Mouse (Mus musculus) myocyte (in vitro differentiated cells): ENCODE results near the gene Supt6. TPM values are rescaled to one million over a fixed set of nuclear protein-coding genes. Genes with fewer than 3 reads are reported as not detected.
"Not testable (repeated sequence)": the region's sequence is repeated elsewhere in the genome, so short reads cannot be mapped to it uniquely, and the experiment has no call there.

Experiments
- H3K27me3 ChIP-seq: one replicate; pipeline ENCODE4 v1.6.1; 2011; ENCODE audit not compliant: control insufficient read depth, insufficient read depth, insufficient read length
- H3K36me3 ChIP-seq: one replicate; pipeline ENCODE4 v1.6.1; 2011; ENCODE audit not compliant: control insufficient read depth, insufficient read depth
- H3K4me2 ChIP-seq: one replicate; pipeline ENCODE4 v1.6.1; 2011; ENCODE audit warnings: low read depth, control low read depth
- H3K4me3 ChIP-seq: one replicate; pipeline ENCODE4 v1.5.1; 2011; ENCODE audit warnings: mild to moderate bottlenecking, control low read depth, moderate library complexity
- H3K79me2 ChIP-seq: one replicate; pipeline ENCODE4 v1.6.1; 2011; ENCODE audit not compliant: control insufficient read depth, insufficient read depth
- H3ac ChIP-seq: one replicate; pipeline ENCODE4 v1.6.1; 2011; ENCODE audit not compliant: control insufficient read depth, insufficient read length
- CEBPB ChIP-seq: IDR thresholded peaks from 2 replicates; pipeline ENCODE4 v1.6.1; 2011; ENCODE audit warnings: mild to moderate bottlenecking, moderate library complexity; ENCODE audit not compliant: poor library complexity, insufficient read depth, severe bottlenecking
- E2F4 ChIP-seq: IDR thresholded peaks from one replicate; pipeline ENCODE4 v1.6.1; 2011; ENCODE audit warnings: mild to moderate bottlenecking, control low read depth, moderate library complexity; ENCODE audit not compliant: insufficient read depth
- MAX ChIP-seq: IDR thresholded peaks from one replicate; pipeline ENCODE4 v1.6.1; 2011; ENCODE audit warnings: low read depth, mild to moderate bottlenecking, control low read depth
- MYOD1 ChIP-seq, 3 experiments: IDR thresholded peaks; one replicate each; pipeline ENCODE4 v1.6.1; 2011; ENCODE audit warnings: control low read depth in 2 of 3, low read depth in 2 of 3, mild to moderate bottlenecking in 2 of 3, moderate library complexity in 1 of 3; ENCODE audit not compliant: insufficient read length in 2 of 3, control insufficient read depth in 1 of 3
- MYOG ChIP-seq, 3 experiments: IDR thresholded peaks; one replicate each; pipeline ENCODE4 v1.6.1; 2011; ENCODE audit warnings: control low read depth in 2 of 3, low read depth in 2 of 3, mild to moderate bottlenecking in 2 of 3; ENCODE audit not compliant: insufficient read length in 2 of 3, control insufficient read depth in 1 of 3, insufficient read depth in 1 of 3
- POLR2A ChIP-seq: IDR thresholded peaks from one replicate; pipeline ENCODE4 v1.6.1; 2011; ENCODE audit warnings: low read depth, mild to moderate bottlenecking, control low read depth, moderate library complexity; ENCODE audit not compliant: insufficient read length
- POLR2AphosphoS2 ChIP-seq: IDR thresholded peaks from one replicate; pipeline ENCODE4 v1.6.1; 2011; ENCODE audit warnings: low read depth, control low read depth; ENCODE audit not compliant: insufficient read length
- REST ChIP-seq: IDR thresholded peaks from one replicate; pipeline ENCODE4 v1.6.1; 2011; ENCODE audit warnings: mild to moderate bottlenecking, control low read depth, moderate library complexity; ENCODE audit not compliant: insufficient read depth, insufficient read length
- SRF ChIP-seq: IDR thresholded peaks from one replicate; pipeline ENCODE4 v1.6.1; 2011; ENCODE audit warnings: low read depth; ENCODE audit not compliant: control insufficient read depth, insufficient read length
- TCF12 ChIP-seq: IDR thresholded peaks from one replicate; pipeline ENCODE4 v1.6.1; 2011; ENCODE audit warnings: mild to moderate bottlenecking, control low read depth; ENCODE audit not compliant: poor library complexity, insufficient read depth, severe bottlenecking
- TCF3 ChIP-seq: IDR thresholded peaks from one replicate; pipeline ENCODE4 v1.6.1; 2011; ENCODE audit warnings: low read depth, control low read depth; ENCODE audit not compliant: insufficient read length
- USF1 ChIP-seq: IDR thresholded peaks from one replicate; pipeline ENCODE4 v1.6.1; 2011; ENCODE audit warnings: low read depth, mild to moderate bottlenecking, control low read depth, moderate library complexity
- polyA plus RNA-seq: library from polyadenylated mRNA; unstranded; fragments of >200 nt; fragmentation: generic; extraction: Trizol; gene quantifications from one replicate; pipeline ENCODE4 v1.2.1, GENCODE M21; 2012; ENCODE audit warnings: missing spikeins

Supt6 gene
- polyA plus RNA-seq = 42.3 TPM

DNA sequence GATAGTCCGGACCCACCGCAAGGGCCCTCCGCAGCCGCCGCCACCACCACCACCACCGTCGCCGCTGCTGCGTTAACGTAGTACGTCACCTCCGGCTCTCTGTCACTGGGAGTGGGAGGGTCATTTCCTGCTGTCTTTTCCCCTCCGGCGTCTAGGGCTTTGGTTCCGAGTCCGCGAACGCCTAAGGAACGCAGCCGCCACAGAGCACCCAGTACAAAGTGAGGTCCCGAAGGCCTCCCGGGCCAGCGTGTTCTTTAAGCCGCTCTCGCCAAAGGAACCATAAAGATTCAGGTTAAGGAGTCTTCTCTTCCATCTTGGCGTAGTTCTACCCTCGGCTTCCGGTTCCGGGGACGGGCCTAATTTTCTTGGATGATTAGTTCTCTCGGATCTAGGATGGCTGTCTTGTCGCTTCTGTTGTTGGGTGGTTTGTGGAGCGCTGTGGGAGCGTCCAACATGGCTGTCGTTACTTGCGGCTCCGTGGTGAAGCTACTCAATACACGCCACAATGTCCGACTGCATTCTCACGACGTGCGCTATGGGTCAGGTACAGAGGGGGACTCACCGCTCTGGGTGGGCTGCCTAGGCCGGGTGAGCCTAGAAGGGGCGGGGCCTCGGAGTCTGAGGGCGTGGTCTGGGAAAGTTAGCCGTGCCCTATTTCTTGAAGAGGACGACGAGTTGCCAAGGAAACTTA is at the start of gene Supt6, which contains the start of gene Sdf2:
TSS of gene Supt6 (minus strand) at position 361 of the 691 bp plus-strand sequence.
TSS of gene Sdf2 (plus strand) at position 120 of the 691 bp plus-strand sequence.
- Histone ChIP-seq H3K4me3 (peak within 1 kb of the TSS; percentile 97), H3K79me2 (peaks cover 90% of the 10 kb centered on the region), H3ac (peak within 1 kb of the TSS; percentile 72), H3K27me3 (no peaks in the 10 kb centered on the region), H3K4me2 (peak within 1 kb of the TSS; percentile 85), H3K36me3 (no peaks in the 10 kb centered on the region)
- TF ChIP-seq E2F4 = no peak
- TF ChIP-seq POLR2A = peak; percentile 98
- TF ChIP-seq POLR2AphosphoS2 = peak; percentile 97

DNA sequence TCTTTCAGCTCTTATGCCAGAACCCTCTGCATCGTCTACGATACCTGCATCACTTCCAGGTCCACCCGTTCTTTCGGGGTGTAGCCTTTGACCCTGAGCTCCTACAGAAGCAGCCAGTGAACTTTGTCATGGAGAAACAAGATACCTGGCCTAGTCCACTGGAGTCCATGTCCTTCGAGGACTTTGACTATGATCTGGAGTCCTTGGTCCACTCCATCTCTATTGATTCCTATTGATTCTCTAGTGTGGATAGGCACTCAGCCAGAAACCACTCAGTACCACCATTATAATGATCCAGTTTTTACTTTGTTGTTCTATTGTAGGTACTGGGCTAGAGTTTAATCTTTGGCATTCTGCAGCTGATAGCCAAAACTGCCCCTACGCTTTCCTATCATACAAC is 48.8 kb upstream of the Supt6 start:
- TF ChIP-seq MYOD1 (IDR thresholded peaks at IDR 0.05; ENCODE audit: control insufficient read depth in 1 of 3, insufficient read length in 2 of 3, low read depth in 2 of 3) = no peak
- TF ChIP-seq MYOG (IDR thresholded peaks at IDR 0.05; ENCODE audit: control insufficient read depth in 1 of 3, insufficient read depth in 1 of 3, insufficient read length in 2 of 3, low read depth in 2 of 3) = no peak
- no peak for TF ChIP-seq POLR2A
- no peak for TF ChIP-seq REST
- peaks cover 19% of the 10 kb centered on the region for H3K36me3 ChIP-seq
- H3K4me2 ChIP-seq = no peak overlapping the region
- H3K27me3 ChIP-seq = no peaks in the 10 kb centered on the region
- no peak overlapping the region for H3K4me3 ChIP-seq
- H3K79me2 ChIP-seq = no peaks in the 10 kb centered on the region
- no peak overlapping the region for H3ac ChIP-seq

DNA sequence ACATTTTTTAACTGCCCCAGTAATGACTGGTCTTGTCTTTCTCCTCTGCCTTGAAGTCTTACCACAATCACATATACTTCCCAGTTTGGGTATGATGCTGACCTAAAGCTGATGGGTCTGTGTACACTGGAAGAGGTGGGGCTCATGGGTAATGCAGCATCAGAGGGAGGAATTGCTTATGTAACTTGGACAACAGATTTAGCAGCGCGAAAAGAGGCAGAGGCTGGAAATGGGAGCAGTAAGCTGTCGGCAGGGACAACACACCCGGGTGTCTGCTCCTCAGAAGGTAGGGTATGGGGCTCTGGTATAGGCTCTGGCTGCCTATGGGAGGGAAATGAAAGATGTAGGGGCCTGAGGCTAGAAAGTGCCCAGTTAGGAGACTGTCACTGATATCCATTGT is 44.9 kb upstream of the Supt6 start, which contains the start of gene BC030499:
TSS of gene BC030499 (plus strand) at position 188 of the 400 bp plus-strand sequence.
- no peaks in the 10 kb centered on the region for H3K27me3 ChIP-seq
- TF ChIP-seq MYOD1 (IDR thresholded peaks at IDR 0.05; ENCODE audit: control insufficient read depth in 1 of 3, insufficient read length in 2 of 3, low read depth in 2 of 3) = no peak
- no peak for TF ChIP-seq CEBPB
- TF ChIP-seq POLR2AphosphoS2 = no peak
- no peak for TF ChIP-seq MYOG (IDR thresholded peaks at IDR 0.05; ENCODE audit: control insufficient read depth in 1 of 3, insufficient read depth in 1 of 3, insufficient read length in 2 of 3, low read depth in 2 of 3)
- TF ChIP-seq MAX = no peak
- TF ChIP-seq REST = no peak
- TF ChIP-seq POLR2A = no peak
- TF ChIP-seq USF1 = no peak
- TF ChIP-seq TCF12 = no peak
- TF ChIP-seq SRF = no peak
- TF ChIP-seq E2F4 = no peak
- no peak within 1 kb of the TSS for H3K4me3 ChIP-seq
- H3K36me3 ChIP-seq = peaks cover 45% of the 10 kb centered on the region
- H3K4me2 ChIP-seq = no peak within 1 kb of the TSS
- H3K79me2 ChIP-seq = no peaks in the 10 kb centered on the region
- no peak within 1 kb of the TSS for H3ac ChIP-seq

DNA sequence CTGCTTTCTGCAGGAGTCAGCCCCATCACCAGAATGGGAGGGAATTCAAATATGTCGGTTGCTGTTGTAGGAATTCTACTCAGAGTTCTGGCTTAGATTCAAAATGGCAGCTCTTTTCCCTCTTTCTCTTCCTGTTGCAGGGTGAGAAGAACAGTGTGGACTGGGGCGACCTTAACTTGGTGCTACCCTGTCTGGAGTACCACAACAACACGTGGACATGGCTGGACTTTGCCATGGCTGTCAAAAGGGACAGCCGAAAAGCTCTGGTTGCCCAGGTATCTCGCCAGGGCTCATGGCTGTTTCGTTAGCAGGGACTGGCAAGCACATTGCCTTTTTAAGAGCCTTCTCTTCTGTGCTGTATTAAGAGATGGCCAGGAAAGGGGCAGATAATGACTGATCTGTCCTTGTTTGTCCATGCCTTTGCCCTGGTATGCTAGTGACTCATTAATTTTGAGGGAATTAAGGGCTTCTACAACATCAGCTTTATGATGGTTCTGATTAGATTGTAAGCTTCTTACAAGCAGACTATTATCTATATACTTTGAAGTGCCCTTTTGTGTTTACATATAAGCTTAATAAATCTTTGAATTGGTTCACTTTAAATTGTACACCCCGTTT is 43.5 kb upstream of the Supt6 start:
- Histone ChIP-seq H3K4me2 (no peak overlapping the region), H3K79me2 (no peaks in the 10 kb centered on the region), H3K27me3 (no peaks in the 10 kb centered on the region), H3ac (no peak overlapping the region), H3K36me3 (peaks cover 53% of the 10 kb centered on the region), H3K4me3 (no peak overlapping the region)
- no peak for TF ChIP-seq MAX
- TF ChIP-seq USF1 = no peak

DNA sequence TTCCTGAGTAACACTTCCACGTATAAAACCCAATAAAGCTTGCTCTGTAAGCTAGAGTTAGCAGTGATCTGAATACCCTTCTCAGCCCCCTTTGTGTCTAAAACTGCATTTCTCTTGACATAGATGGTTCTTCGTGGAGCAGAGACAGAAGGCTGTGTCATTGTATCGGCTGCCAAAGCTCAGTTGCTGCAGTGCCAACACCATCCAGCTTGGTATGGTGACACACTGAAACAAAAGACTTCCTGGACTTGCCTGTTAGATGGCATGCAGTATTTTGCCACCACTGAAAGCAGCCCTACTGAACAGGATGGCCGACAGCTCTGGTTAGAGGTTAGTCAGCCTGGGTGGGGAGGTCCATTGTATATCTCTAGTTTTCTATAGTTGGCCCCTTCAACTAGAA is 33.8 kb upstream of the Supt6 start:
- TF ChIP-seq MYOD1 (IDR thresholded peaks at IDR 0.05; ENCODE audit: control insufficient read depth in 1 of 3, insufficient read length in 2 of 3, low read depth in 2 of 3) (no peak), MYOG (IDR thresholded peaks at IDR 0.05; ENCODE audit: control insufficient read depth in 1 of 3, insufficient read depth in 1 of 3, insufficient read length in 2 of 3, low read depth in 2 of 3) (no peak), USF1 (no peak)
- Histone ChIP-seq H3K36me3 (peaks cover 73% of the 10 kb centered on the region), H3K4me3 (no peak overlapping the region)

DNA sequence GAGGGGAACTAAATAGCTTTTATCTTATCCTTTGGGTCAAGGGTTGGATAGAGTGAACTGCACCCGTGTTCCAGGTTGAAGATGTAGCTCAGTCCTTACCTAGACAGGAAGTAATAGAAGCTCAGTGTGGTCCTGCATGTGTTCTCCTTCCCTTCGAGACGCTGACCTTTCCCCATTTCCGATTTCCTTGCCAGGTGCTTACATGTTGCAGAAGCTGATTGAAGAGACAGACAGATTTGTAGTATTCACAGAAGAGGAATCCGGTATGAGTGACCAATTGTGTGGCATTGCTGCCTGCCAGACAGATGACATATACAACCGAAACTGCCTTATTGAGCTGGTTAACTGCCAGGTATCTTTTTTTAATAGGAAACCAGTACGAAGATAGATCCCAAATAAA is 33.1 kb upstream of the Supt6 start:
- H3K36me3 ChIP-seq = peaks cover 72% of the 10 kb centered on the region

More for the DNA sequence above, 33.8 kb upstream of the Supt6 start:
- no peak overlapping the region for H3K4me2 ChIP-seq
- H3K27me3 ChIP-seq = no peaks in the 10 kb centered on the region
- H3K79me2 ChIP-seq = no peaks in the 10 kb centered on the region
- H3ac ChIP-seq = no peak overlapping the region

DNA sequence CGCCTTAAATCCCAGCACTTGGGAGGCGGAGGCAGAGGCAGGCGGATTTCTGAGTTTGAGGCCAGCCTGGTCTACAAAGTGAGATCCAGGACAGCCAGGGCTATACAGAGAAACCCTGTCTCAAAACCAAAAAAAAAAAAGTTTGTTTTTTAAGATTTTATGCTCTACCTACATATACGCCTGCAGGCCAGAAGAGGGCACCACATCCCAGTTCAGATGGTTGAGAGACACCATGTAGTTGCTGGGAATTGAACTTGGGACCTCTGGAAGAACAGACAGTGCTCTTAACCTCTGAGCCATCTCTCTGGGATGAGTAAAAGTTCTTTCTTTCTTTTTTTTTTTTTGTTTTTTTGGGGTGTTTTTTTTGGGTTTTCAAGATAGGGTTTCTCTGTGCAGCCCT is 30.4 kb upstream of the Supt6 start:
- not testable (repeated sequence) for H3K4me2 ChIP-seq, H3K79me2 ChIP-seq, H3K27me3 ChIP-seq, H3ac ChIP-seq, H3K4me3 ChIP-seq
- peaks cover 68% of the 10 kb centered on the region for H3K36me3 ChIP-seq

More for the DNA sequence above, 33.1 kb upstream of the Supt6 start:
- no peak for TF ChIP-seq MAX
- TF ChIP-seq MYOG (IDR thresholded peaks at IDR 0.05; ENCODE audit: control insufficient read depth in 1 of 3, insufficient read depth in 1 of 3, insufficient read length in 2 of 3, low read depth in 2 of 3) = no peak
- TF ChIP-seq TCF12 = no peak
- TF ChIP-seq USF1 = no peak
- TF ChIP-seq MYOD1 (IDR thresholded peaks at IDR 0.05; ENCODE audit: control insufficient read depth in 1 of 3, insufficient read length in 2 of 3, low read depth in 2 of 3) = no peak
- no peak for TF ChIP-seq REST
- no peak for TF ChIP-seq TCF3
- TF ChIP-seq POLR2AphosphoS2 = no peak
- no peaks in the 10 kb centered on the region for H3K27me3 ChIP-seq
- H3K4me3 ChIP-seq = no peak overlapping the region
- H3ac ChIP-seq = no peak overlapping the region
- no peaks in the 10 kb centered on the region for H3K79me2 ChIP-seq
- no peak overlapping the region for H3K4me2 ChIP-seq
